Mouse (Mus musculus): ENCODE measurements around the gene Tshz2. TPM values are rescaled to one million over a fixed set of nuclear protein-coding genes. Genes with fewer than 3 reads are reported as not detected.
"Not testable (repeated sequence)": the region's sequence is repeated elsewhere in the genome, so short reads cannot be mapped to it uniquely, and the experiment has no call there.

The Tshz2 gene
- polyA plus RNA-seq, 2 experiments: 0.43 to 1.5 TPM

GRCm38 (mm10) chr2:169586688-169587087 lies 46.1 kb upstream of the Tshz2 start:
- Histone ChIP-seq H3K4me1 (replicated peaks; ENCODE audit: control insufficient read depth in 2 of 2, insufficient read depth in 2 of 2, low read length in 1 of 2) (no peaks in the 10 kb centered on the region), H3K9ac (replicated peaks) (no peak overlapping the region), H3K9me3 (ENCODE audit: control insufficient read depth, low read length) (no peaks in the 10 kb centered on the region), H3K27ac (no peak overlapping the region), H3K4me2 (ENCODE audit: low read depth) (no peak overlapping the region), H3K4me3 (ENCODE audit: insufficient read depth in 1 of 2, low read depth in 2 of 2, low read length in 2 of 2) (no peak overlapping the region), H3K36me3 (replicated peaks; ENCODE audit: control insufficient read depth, insufficient read depth, low read depth) (no peaks in the 10 kb centered on the region), H3K27me3 (ENCODE audit: control insufficient read depth, insufficient read depth, low read length) (no peaks in the 10 kb centered on the region)
- WGBS (ENCODE audit: insufficient replicate concordance): 48% methylated on average over 3 of the region's 3 CpGs
- DNase-seq (ENCODE audit: low read depth in 3 of 3, low spot score in 3 of 3) (no peak), ATAC-seq (ENCODE audit: insufficient read depth) (no peak)
- TF ChIP-seq CTCF (IDR thresholded peaks at IDR 0.05; ENCODE audit: low read depth): no peak
- TF ChIP-seq EP300 (IDR thresholded peaks at IDR 0.05; ENCODE audit: low read depth): no peak

DNA sequence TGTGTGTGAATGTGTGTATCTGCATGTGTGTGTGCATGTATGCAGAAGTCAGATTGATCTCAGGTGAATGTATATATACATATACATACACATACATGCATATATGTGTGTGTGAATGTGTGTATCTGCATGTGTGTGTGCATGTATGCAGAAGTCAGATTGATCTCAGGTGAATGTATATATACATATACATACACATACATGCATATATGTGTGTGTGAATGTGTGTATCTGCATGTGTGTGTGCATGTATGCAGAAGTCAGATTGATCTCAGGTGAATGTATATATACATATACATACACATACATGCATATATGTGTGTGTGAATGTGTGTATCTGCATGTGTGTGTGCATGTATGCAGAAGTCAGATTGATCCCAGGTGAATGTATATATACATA lies 45.2 kb upstream of the Tshz2 start, which contains the start of gene Gm11011:
TSS of gene Gm11011 (minus strand) at position 101 of the 400 bp plus-strand sequence.
- not testable (repeated sequence) for H3K27me3 ChIP-seq (ENCODE audit: control insufficient read depth, insufficient read depth, low read length); H3K9ac ChIP-seq (replicated peaks); H3K4me3 ChIP-seq (ENCODE audit: insufficient read depth in 1 of 2, low read depth in 2 of 2, low read length in 2 of 2); H3K4me1 ChIP-seq (replicated peaks; ENCODE audit: control insufficient read depth in 2 of 2, insufficient read depth in 2 of 2, low read length in 1 of 2); ATAC-seq (ENCODE audit: insufficient read depth); H3K27ac ChIP-seq; H3K36me3 ChIP-seq (replicated peaks; ENCODE audit: control insufficient read depth, insufficient read depth, low read depth); H3K9me3 ChIP-seq (ENCODE audit: control insufficient read depth, low read length); H3K4me2 ChIP-seq (ENCODE audit: low read depth); DNase-seq (ENCODE audit: low read depth in 3 of 3, low spot score in 3 of 3)

DNA sequence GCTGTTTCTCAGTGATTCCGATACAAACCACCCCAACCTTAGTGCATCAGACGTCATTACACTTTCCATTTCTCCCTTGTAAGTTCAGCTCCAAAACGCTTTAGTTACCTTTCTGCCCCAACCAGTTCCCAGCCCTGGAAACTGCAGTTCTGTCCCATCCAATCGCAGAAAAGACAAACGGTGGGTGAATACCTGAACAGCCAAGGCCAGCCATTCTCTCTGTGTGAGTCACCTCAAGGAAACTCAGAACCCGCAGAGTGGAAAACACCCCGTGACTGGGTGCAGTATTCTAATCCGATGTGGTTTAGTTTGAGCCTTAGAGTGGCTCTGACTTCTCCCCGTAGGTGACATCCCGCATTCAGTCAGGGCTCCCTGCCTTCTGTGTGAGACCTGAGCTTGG lies 43.1 kb upstream of the Tshz2 start:
- no peaks in the 10 kb centered on the region for H3K9me3 ChIP-seq (ENCODE audit: control insufficient read depth, low read length)
- WGBS (ENCODE audit: insufficient replicate concordance): 68% methylated on average over 10 of the region's 10 CpGs
- no peak overlapping the region for H3K27ac ChIP-seq

DNA sequence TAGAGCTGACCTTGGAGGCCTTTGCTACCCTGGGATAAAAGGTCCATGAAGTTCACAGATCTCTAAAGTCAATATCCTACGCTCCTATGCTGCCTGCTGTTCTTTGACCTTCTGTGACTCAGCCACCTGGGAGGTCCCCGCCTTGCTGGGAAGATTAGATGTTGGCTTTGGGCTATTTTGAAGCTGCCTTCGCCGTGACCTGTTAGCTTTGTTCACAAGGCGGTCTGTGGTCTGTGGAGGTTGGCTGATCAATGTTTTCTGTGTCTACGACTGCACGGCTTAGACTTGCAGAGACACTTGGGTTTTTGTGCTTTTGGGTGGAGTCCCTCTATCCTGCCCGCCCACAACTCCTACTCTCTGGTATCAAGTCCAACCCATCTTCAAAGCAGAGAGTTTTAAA lies 42.4 kb upstream of the Tshz2 start:
- WGBS (ENCODE audit: insufficient replicate concordance): 60% methylated on average over 8 of the region's 8 CpGs

More for the DNA sequence above, 43.1 kb upstream of the Tshz2 start:
- Histone ChIP-seq H3K4me1 (replicated peaks; ENCODE audit: control insufficient read depth in 2 of 2, insufficient read depth in 2 of 2, low read length in 1 of 2) (no peaks in the 10 kb centered on the region), H3K36me3 (replicated peaks; ENCODE audit: control insufficient read depth, insufficient read depth, low read depth) (no peaks in the 10 kb centered on the region), H3K9ac (replicated peaks) (no peak overlapping the region), H3K27me3 (ENCODE audit: control insufficient read depth, insufficient read depth, low read length) (no peaks in the 10 kb centered on the region), H3K4me2 (ENCODE audit: low read depth) (no peak overlapping the region), H3K4me3 (ENCODE audit: insufficient read depth in 1 of 2, low read depth in 2 of 2, low read length in 2 of 2) (no peak overlapping the region)
- ATAC-seq (ENCODE audit: insufficient read depth) (no peak), DNase-seq (ENCODE audit: low read depth in 3 of 3, low spot score in 3 of 3) (no peak)
- TF ChIP-seq CTCF (IDR thresholded peaks at IDR 0.05; ENCODE audit: low read depth) (no peak), EP300 (IDR thresholded peaks at IDR 0.05; ENCODE audit: low read depth) (no peak)

GRCm38 (mm10) chr2:169593742-169594141 lies 39.1 kb upstream of the Tshz2 start:
- H3K4me3 ChIP-seq (ENCODE audit: insufficient read depth in 1 of 2, low read depth in 2 of 2, low read length in 2 of 2): no peak overlapping the region
- WGBS (ENCODE audit: insufficient replicate concordance): 31% methylated on average over 3 of the region's 3 CpGs
- H3K9ac ChIP-seq (replicated peaks): no peak overlapping the region
- no peaks in the 10 kb centered on the region for H3K27me3 ChIP-seq (ENCODE audit: control insufficient read depth, insufficient read depth, low read length)
- no peaks in the 10 kb centered on the region for H3K4me1 ChIP-seq (replicated peaks; ENCODE audit: control insufficient read depth in 2 of 2, insufficient read depth in 2 of 2, low read length in 1 of 2)
- ATAC-seq (ENCODE audit: insufficient read depth): no peak
- TF ChIP-seq CTCF (IDR thresholded peaks at IDR 0.05; ENCODE audit: low read depth): no peak
- no peak for TF ChIP-seq EP300 (IDR thresholded peaks at IDR 0.05; ENCODE audit: low read depth)
- H3K36me3 ChIP-seq (replicated peaks; ENCODE audit: control insufficient read depth, insufficient read depth, low read depth): no peaks in the 10 kb centered on the region
- no peak overlapping the region for H3K27ac ChIP-seq
- no peak overlapping the region for H3K4me2 ChIP-seq (ENCODE audit: low read depth)
- H3K9me3 ChIP-seq (ENCODE audit: control insufficient read depth, low read length): no peaks in the 10 kb centered on the region
- no peak for DNase-seq (ENCODE audit: low read depth in 3 of 3, low spot score in 3 of 3)

More for the DNA sequence above, 42.4 kb upstream of the Tshz2 start:
- no peak overlapping the region for H3K27ac ChIP-seq
- no peaks in the 10 kb centered on the region for H3K27me3 ChIP-seq (ENCODE audit: control insufficient read depth, insufficient read depth, low read length)
- H3K4me2 ChIP-seq (ENCODE audit: low read depth): no peak overlapping the region
- H3K4me3 ChIP-seq (ENCODE audit: insufficient read depth in 1 of 2, low read depth in 2 of 2, low read length in 2 of 2): no peak overlapping the region
- DNase-seq (ENCODE audit: low read depth in 3 of 3, low spot score in 3 of 3) (no peak), ATAC-seq (ENCODE audit: insufficient read depth) (no peak)
- H3K9me3 ChIP-seq (ENCODE audit: control insufficient read depth, low read length): no peaks in the 10 kb centered on the region
- H3K4me1 ChIP-seq (replicated peaks; ENCODE audit: control insufficient read depth in 2 of 2, insufficient read depth in 2 of 2, low read length in 1 of 2): no peaks in the 10 kb centered on the region
- TF ChIP-seq EP300 (IDR thresholded peaks at IDR 0.05; ENCODE audit: low read depth) (no peak), CTCF (IDR thresholded peaks at IDR 0.05; ENCODE audit: low read depth) (no peak)
- H3K9ac ChIP-seq (replicated peaks): no peak overlapping the region
- H3K36me3 ChIP-seq (replicated peaks; ENCODE audit: control insufficient read depth, insufficient read depth, low read depth): no peaks in the 10 kb centered on the region

Measured in liver, embryonic 14.5 days (tissue).